26 mouse cellular contexts compared by ENCODE assay signal in genomic region chr10:116135187-116135586, GRCm38 (mm10). TPM values are rescaled to one million over a fixed set of nuclear protein-coding genes. Genes with fewer than 3 reads are reported as not detected.
"Had no signal": no experiment of that assay in that cellular context is flagged by ENCODE, and none has a peak within 500 bp of the region (broad histone marks: within the 10 kb centered on the region; RNA-seq: fewer than 3 reads in every experiment).

No protein-coding gene starts in this region.

- H3K4me1 ChIP-seq: midbrain, embryonic 10.5 days; midbrain, embryonic 12.5 days; neural tube, embryonic 13.5 days; neural tube, embryonic 15.5 days; stomach, embryonic 15.5 days had no signal

- ATAC-seq: midbrain, embryonic 16.5 days had no signal

- H3K36me3 ChIP-seq: midbrain, embryonic 10.5 days; midbrain, embryonic 12.5 days; neural tube, embryonic 13.5 days; neural tube, embryonic 15.5 days; stomach, embryonic 15.5 days had no signal

- H3K9ac ChIP-seq: lung, embryonic 14.5 days; midbrain, embryonic 12.5 days; neural tube, embryonic 13.5 days; neural tube, embryonic 15.5 days; stomach, embryonic 15.5 days had no signal

- DNase-seq: lung, adult 18-20 months; lung, embryonic 14.5 days; lung, postnatal 10 days; lung, postnatal 4 days; midbrain, embryonic 14.5 days; retina, postnatal 1 day; right cerebral cortex, adult 18-20 months; right cerebral cortex, postnatal 25 days; right cerebral cortex, postnatal 4 days; thymus, adult 2 months; thymus, postnatal 25 days; thymus, postnatal 4 days had no signal

- H3K27ac ChIP-seq: midbrain, embryonic 10.5 days; midbrain, embryonic 12.5 days; neural tube, embryonic 13.5 days; neural tube, embryonic 15.5 days; stomach, embryonic 15.5 days; stomach, postnatal 0 days had no signal

- H3K4me3 ChIP-seq: midbrain, embryonic 10.5 days; midbrain, embryonic 12.5 days; myocyte; neural tube, embryonic 13.5 days; neural tube, embryonic 15.5 days; stomach, embryonic 15.5 days had no signal

- H3K27me3 ChIP-seq: midbrain, embryonic 12.5 days; neural tube, embryonic 13.5 days; neural tube, embryonic 15.5 days; stomach, embryonic 15.5 days had no signal

- H3K9me3 ChIP-seq: midbrain, embryonic 10.5 days; midbrain, embryonic 12.5 days; neural tube, embryonic 13.5 days; neural tube, embryonic 15.5 days; stomach, embryonic 15.5 days had no signal

RNA-seq across cellular contexts. Expression of gene 4933416C03Rik, which starts 21.5 kb away (rescaled TPM):
- total RNA-seq: megakaryocyte-erythroid progenitor cell, adult 5-6 weeks had no signal
- polyA plus RNA-seq: liver, embryonic 16.5 days; lung, embryonic 14.5 days; lung, embryonic 16.5 days; midbrain, embryonic 10.5 days; midbrain, embryonic 12.5 days; midbrain, embryonic 14.5 days; myocyte; neural tube, embryonic 11.5 days; small intestine, adult 2 months; spleen, adult 2 months; stomach, embryonic 15.5 days; stomach, postnatal 0 days; thymus, adult 2 months had no signal
